Mouse (Mus musculus) stomach, postnatal 0 days (tissue): ENCODE data around the gene Bbs1. TPM values are rescaled to one million over a fixed set of nuclear protein-coding genes. Genes with fewer than 3 reads are reported as not detected.
A peak's percentile ranks its signal among the peaks of the same experiment; 100 is the strongest.

ENCODE experiments used
- ATAC-seq: fragments of 200-750 bp; cut with Nextera tagmentation; 2 replicates; pipeline ENCODE4 v1.8.0; 2017; ENCODE audit not compliant: low FRiP score, low TSS enrichment
- DNase-seq: peaks from one replicate; pipeline ENCODE4 v3.0.0-alpha.2; 2016; ENCODE audit warnings: low spot score
- H3K27ac ChIP-seq: fragments of 300-500 bp; sonication (generic); replicated peaks from 2 replicates; pipeline ENCODE4 v1.5.1; 2014; ENCODE audit warnings: mild to moderate bottlenecking, control low read depth
- H3K27me3 ChIP-seq: fragments of 300-500 bp; sonication (generic); 2 replicates; pipeline ENCODE4 v1.6.1; 2014; ENCODE audit warnings: low read length; ENCODE audit not compliant: control insufficient read depth, insufficient read depth
- H3K36me3 ChIP-seq: fragments of 300-500 bp; sonication (generic); 2 replicates; pipeline ENCODE4 v1.6.1; 2014; ENCODE audit warnings: low read length, mixed read lengths; ENCODE audit not compliant: control insufficient read depth, insufficient read depth
- H3K4me1 ChIP-seq: fragments of 300-500 bp; sonication (generic); replicated peaks from 2 replicates; pipeline ENCODE4 v1.6.1; 2014; ENCODE audit warnings: antibody characterized with exemption; ENCODE audit not compliant: control insufficient read depth, insufficient read depth
- H3K4me2 ChIP-seq: fragments of 300-500 bp; sonication (generic); replicated peaks from 2 replicates; pipeline ENCODE4 v1.6.1; 2014; ENCODE audit warnings: low read depth, mild to moderate bottlenecking, control low read depth, moderate library complexity
- H3K4me3 ChIP-seq: fragments of 300-500 bp; sonication (generic); 2 replicates; pipeline ENCODE4 v1.5.1; 2014; ENCODE audit warnings: low read depth, low read length, control low read depth
- H3K9ac ChIP-seq: fragments of 300-500 bp; sonication (generic); 2 replicates; pipeline ENCODE4 v1.6.1; 2014; ENCODE audit warnings: mild to moderate bottlenecking, low read length, control low read depth, mixed read lengths
- H3K9me3 ChIP-seq: fragments of 300-500 bp; sonication (generic); 2 replicates; pipeline ENCODE4 v1.6.1; 2016; ENCODE audit warnings: low read length; ENCODE audit not compliant: control insufficient read depth
- CTCF ChIP-seq: IDR thresholded peaks from 2 replicates; pipeline ENCODE4 v1.5.1; 2016; ENCODE audit warnings: antibody characterized with exemption, low read depth, mild to moderate bottlenecking, moderate library complexity
- EP300 ChIP-seq: optimal IDR thresholded peaks from 2 replicates; pipeline ENCODE3; 2016; ENCODE audit warnings: antibody characterized with exemption
- WGBS: fragments of 180-500 bp; shearing (Covaris S2); extraction: QIAGEN DNeasy Blood & Tissue Kit; methylation state at CpG from one replicate; pipeline ENCODE4 v1.1.7; 2014; 5-methylcytosine and 5-hydroxymethylcytosine counted together
- polyA plus RNA-seq: library from polyadenylated mRNA; unstranded; fragments of >200 nt; fragmentation: Nextera tagmentation; extraction: Ambion mirVana; gene quantifications from 2 replicates; pipeline ENCODE4 v1.2.1, GENCODE M21; 2015

The Bbs1 gene
- polyA plus RNA-seq, 1 experiment from 2014 or later: 0.95 TPM

GRCm38 (mm10) chr19:4849800-4850199, 56.6 kb downstream of the Bbs1 start:
- no peaks in the 10 kb centered on the region for H3K27me3 ChIP-seq
- no peak for ATAC-seq
- H3K9ac ChIP-seq: no peak overlapping the region
- H3K4me1 ChIP-seq: no peaks in the 10 kb centered on the region
- DNase-seq: no peak
- H3K9me3 ChIP-seq: no peaks in the 10 kb centered on the region
- 62% methylated on average over 4 of the region's 4 CpGs for WGBS
- H3K36me3 ChIP-seq: no peaks in the 10 kb centered on the region
- no peak overlapping the region for H3K4me2 ChIP-seq
- no peak for TF ChIP-seq EP300
- H3K27ac ChIP-seq: no peak overlapping the region
- no peak overlapping the region for H3K4me3 ChIP-seq

DNA sequence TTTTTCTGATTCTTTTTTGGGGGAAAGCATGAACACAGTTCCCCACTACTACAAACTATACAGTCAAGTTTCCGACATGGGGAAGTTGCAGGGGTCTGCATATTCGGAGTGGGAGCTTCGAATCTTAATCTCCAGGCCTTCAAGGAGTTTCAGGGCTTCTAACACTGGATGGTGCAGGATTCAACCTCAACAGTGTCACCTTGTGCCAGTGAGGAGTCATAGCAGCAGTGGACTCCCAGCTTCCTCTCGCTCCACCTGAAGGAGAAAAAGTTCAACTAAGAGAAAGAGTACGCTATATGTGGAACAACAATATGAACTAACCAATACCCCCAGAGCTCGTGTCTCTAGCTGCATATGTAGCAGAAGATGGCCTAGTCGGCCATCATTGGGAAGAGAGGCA, 58.9 kb downstream of the Bbs1 start:
- Histone ChIP-seq H3K27ac (no peak overlapping the region), H3K9ac (no peak overlapping the region)
- DNase-seq: peak; percentile 34

GRCm38 (mm10) chr19:4845846-4846245, 60.6 kb downstream of the Bbs1 start:
- 0 out of 2 replicates have a peak, but pooled peaks cover 3% of the 10 kb centered on the region for H3K27me3 ChIP-seq
- no peak overlapping the region for H3K4me3 ChIP-seq
- H3K36me3 ChIP-seq: no peaks in the 10 kb centered on the region
- TF ChIP-seq EP300: no peak
- no peak for TF ChIP-seq CTCF
- no peak overlapping the region for H3K9ac ChIP-seq
- no peaks in the 10 kb centered on the region for H3K9me3 ChIP-seq
- no peak for ATAC-seq
- H3K4me2 ChIP-seq: no peak overlapping the region
- WGBS: 42% methylated on average over 2 of the region's 2 CpGs
- no peak overlapping the region for H3K27ac ChIP-seq
- DNase-seq: no peak
- no peaks in the 10 kb centered on the region for H3K4me1 ChIP-seq

More for the DNA sequence above, 58.9 kb downstream of the Bbs1 start:
- H3K27me3 ChIP-seq: no peaks in the 10 kb centered on the region
- TF ChIP-seq CTCF (peak; percentile 78), EP300 (no peak)
- H3K36me3 ChIP-seq: no peaks in the 10 kb centered on the region
- H3K4me2 ChIP-seq: no peak overlapping the region
- 24% methylated on average over 7 of the region's 7 CpGs for WGBS
- no peaks in the 10 kb centered on the region for H3K9me3 ChIP-seq
- no peak overlapping the region for H3K4me3 ChIP-seq
- no peaks in the 10 kb centered on the region for H3K4me1 ChIP-seq
- peak; percentile 74 for ATAC-seq

GRCm38 (mm10) chr19:4842611-4843010, 63.8 kb downstream of the Bbs1 start:
- Histone ChIP-seq H3K4me3 (no peak overlapping the region), H3K4me1 (no peaks in the 10 kb centered on the region; the same call in 1 of the 2 replicates), H3K9ac (no peak overlapping the region), H3K27me3 (0 out of 2 replicates have a peak, but pooled peaks cover 3% of the 10 kb centered on the region), H3K4me2 (no peak overlapping the region), H3K36me3 (no peaks in the 10 kb centered on the region), H3K27ac (no peak overlapping the region), H3K9me3 (no peaks in the 10 kb centered on the region)
- no peak for ATAC-seq
- WGBS: 48% methylated on average over 2 of the region's 2 CpGs
- TF ChIP-seq EP300 (no peak), CTCF (no peak)
- DNase-seq: no peak

- H3K4me1 ChIP-seq: no peaks in the 10 kb centered on the region; the same call in 1 of the 2 replicates
- H3K27me3 ChIP-seq: 0 out of 2 replicates have a peak, but pooled peaks cover 3% of the 10 kb centered on the region
- no peaks in the 10 kb centered on the region for H3K9me3 ChIP-seq
- no peak overlapping the region for H3K9ac ChIP-seq
- H3K4me2 ChIP-seq: no peak overlapping the region
- no peak overlapping the region for H3K27ac ChIP-seq
- no peak for DNase-seq
- TF ChIP-seq CTCF (no peak), EP300 (no peak)
- no peak overlapping the region for H3K4me3 ChIP-seq
- H3K36me3 ChIP-seq: no peaks in the 10 kb centered on the region
- ATAC-seq: no peak
- WGBS: 76% methylated on average over 9 of the region's 9 CpGs
Observed at GRCm38 (mm10) chr19:4840848-4841247, 65.6 kb downstream of the Bbs1 start.

GRCm38 (mm10) chr19:4839149-4839548, 67.3 kb downstream of the Bbs1 start, which contains the start of the genes Ccs and Ccdc87:
Gene Ccs, minus strand, starts transcription at chr19:4839332.
Gene Ccdc87, plus strand, starts transcription at chr19:4839366.
- Histone ChIP-seq H3K4me2 (peak within 1 kb of the TSS; percentile 95), H3K27me3 (0 out of 2 replicates have a peak, but pooled peaks cover 3% of the 10 kb centered on the region), H3K27ac (peak within 1 kb of the TSS; percentile 49), H3K4me1 (no peaks in the 10 kb centered on the region; the same call in 1 of the 2 replicates), H3K36me3 (no peaks in the 10 kb centered on the region), H3K4me3 (peak within 1 kb of the TSS; percentile 63), H3K9me3 (no peaks in the 10 kb centered on the region), H3K9ac (peak within 1 kb of the TSS; percentile 73)
- ATAC-seq (peak; percentile 97), DNase-seq (peak; percentile 97)
- TF ChIP-seq CTCF (no peak; the same call in 1 of the 2 replicates), EP300 (no peak)
- under 1% methylated on average over 25 of the region's 25 CpGs for WGBS
